Mouse (Mus musculus) urinary bladder, postnatal 4 days (tissue): Measurements from ENCODE around the gene Nubp2.

Experiments
- DNase-seq, 2 experiments: peaks; one replicate each; pipeline ENCODE4 v3.0.0; 2021 to 2022; ENCODE audit warnings: low spot score in 2 of 2

The Nubp2 gene

GRCm38 (mm10) chr17:24886134-24886931, at the start of gene Nubp2, which contains the start of gene Spsb3:
Gene Nubp2 (minus strand): TSS chr17:24886349.
Gene Spsb3 (plus strand): TSS chr17:24886643.
- DNase-seq: peak; percentile 96 to 98

GRCm38 (mm10) chr17:24935666-24936065, 49.5 kb upstream of the Nubp2 start:
- DNase-seq: no peak

- DNase-seq: no peak
Observed at GRCm38 (mm10) chr17:24934926-24935325, 48.8 kb upstream of the Nubp2 start.

GRCm38 (mm10) chr17:24933163-24933562, 47.0 kb upstream of the Nubp2 start:
- DNase-seq: no peak

- DNase-seq: no peak
Observed at GRCm38 (mm10) chr17:24932431-24932830, 46.3 kb upstream of the Nubp2 start.

GRCm38 (mm10) chr17:24929506-24929905, 43.4 kb upstream of the Nubp2 start:
- no peak for DNase-seq

GRCm38 (mm10) chr17:24923246-24923645, 37.1 kb upstream of the Nubp2 start:
- no peak for DNase-seq

GRCm38 (mm10) chr17:24913984-24914383, 27.8 kb upstream of the Nubp2 start:
- no peak for DNase-seq

GRCm38 (mm10) chr17:24907591-24907990, 21.4 kb upstream of the Nubp2 start:
- no peak for DNase-seq

GRCm38 (mm10) chr17:24903767-24904166, 17.6 kb upstream of the Nubp2 start:
- no peak for DNase-seq

GRCm38 (mm10) chr17:24902671-24903474, 16.7 kb upstream of the Nubp2 start:
- no peak for DNase-seq

- DNase-seq: no peak
Observed at GRCm38 (mm10) chr17:24902124-24902523, 16.0 kb upstream of the Nubp2 start.

- DNase-seq: no peak
Observed at GRCm38 (mm10) chr17:24900014-24900413, 13.9 kb upstream of the Nubp2 start.

GRCm38 (mm10) chr17:24899153-24899552, 13.0 kb upstream of the Nubp2 start:
- DNase-seq: no peak

- DNase-seq: no peak
Observed at GRCm38 (mm10) chr17:24898041-24898854, 12.1 kb upstream of the Nubp2 start.

- no peak for DNase-seq
Observed at GRCm38 (mm10) chr17:24897600-24897999, 11.5 kb upstream of the Nubp2 start.

- DNase-seq: no peak
Observed at GRCm38 (mm10) chr17:24896993-24897269, 10.8 kb upstream of the Nubp2 start.

- peak; percentile 63 to 76 for DNase-seq
Observed at GRCm38 (mm10) chr17:24896241-24896992, 10.3 kb upstream of the Nubp2 start, which contains the start of gene Nme3. Gene Nme3 (plus strand): TSS chr17:24896500.

GRCm38 (mm10) chr17:24895571-24896240, 9.6 kb upstream of the Nubp2 start:
- DNase-seq: no peak

GRCm38 (mm10) chr17:24894995-24895547, 8.9 kb upstream of the Nubp2 start, which contains the start of the genes Eme2 and Mrps34:
Gene Eme2 (minus strand): TSS chr17:24895087.
Gene Mrps34 (plus strand): TSS chr17:24895116.
- peak; percentile 74 to 79 for DNase-seq
